Mouse (Mus musculus) heart, postnatal 4 days (tissue): ENCODE data around the gene Cspg5. TPM values are rescaled to one million over a fixed set of nuclear protein-coding genes. Genes with fewer than 3 reads are reported as not detected.

ENCODE experiments used
- microRNA-seq, 2 experiments: library from miRNA; unstranded; fragments of <30 nt; microRNA quantifications; one replicate each; pipeline ENCODE4 v1.2.0; 2021 to 2022
- total RNA-seq, 2 experiments: library from RNA; stranded (reverse); gene quantifications; 2 replicates each; pipeline ENCODE4 v1.2.3; 2021

Cspg5 gene
- total RNA-seq, 2 experiments from 2014 or later, result 1.9 TPM

Small RNAs within 50 kb of the gene (microRNA-seq; reads per million reads assigned to microRNA genes)
- gene Mir6236, result 32.1 to 46.6 reads per million in 2 experiments

Other genes with a start within 250 kb of the Cspg5 start
- gene Smarcc1, start 126.1 kb upstream of the Cspg5 start, total RNA-seq, result 10 to 100 TPM; 64.3 to 66.5 TPM
- gene Dhx30, start 126.0 kb upstream of the Cspg5 start, total RNA-seq, result 10 to 100 TPM; 78.0 to 81.8 TPM
- 1 to 10 TPM; 5.8 to 6.4 TPM for gene Elp6, start 61.4 kb downstream of the Cspg5 start, total RNA-seq
- gene Scap, start 89.5 kb downstream of the Cspg5 start, total RNA-seq, result 10 to 100 TPM; 30.5 to 34.0 TPM
- gene Ptpn23, start 164.4 kb downstream of the Cspg5 start, total RNA-seq, result 10 to 100 TPM; 32.4 to 33.7 TPM
- gene Ngp, start 176.0 kb downstream of the Cspg5 start, total RNA-seq, result 1 to 10 TPM; 1.8 to 3.2 TPM
- gene Klhl18, start 232.9 kb downstream of the Cspg5 start, total RNA-seq, result 10 to 100 TPM; 11.2 to 12.9 TPM
- under 1 TPM; 0.20 to 0.29 TPM for gene Kif9, start 233.2 kb downstream of the Cspg5 start, total RNA-seq